Mouse (Mus musculus) spleen, embryonic (tissue): ENCODE measurements around the gene Ubald1.

ENCODE experiments used
- CTCF ChIA-PET: fragments of 350-600 bp; sonication (Branson Sonifier 250); formaldehyde crosslinking; loops from one replicate; lab custom pipeline; 2022; lab: Charles Lee

The Ubald1 gene

GRCm38 (mm10) chr16:4827639-4828038, 52.5 kb downstream of the Ubald1 start:
- CTCF ChIA-PET = no interaction called here
